Mouse (Mus musculus) heart, adult 9 months (tissue): ENCODE results near the gene Mlst8.
A peak's percentile ranks its signal among the peaks of the same experiment; 100 is the strongest.

Experiments
- DNase-seq, 2 experiments: peaks; one replicate each; pipeline ENCODE4 v3.0.0; 2022; ENCODE audit warnings: low spot score in 2 of 2

Gene Mlst8

GRCm38 (mm10) chr17:24489265-24490030, 10.6 kb upstream of the Mlst8 start:
- no peak for DNase-seq

- no peak for DNase-seq
Measured at GRCm38 (mm10) chr17:24488662-24489264, 9.9 kb upstream of the Mlst8 start.

DNA sequence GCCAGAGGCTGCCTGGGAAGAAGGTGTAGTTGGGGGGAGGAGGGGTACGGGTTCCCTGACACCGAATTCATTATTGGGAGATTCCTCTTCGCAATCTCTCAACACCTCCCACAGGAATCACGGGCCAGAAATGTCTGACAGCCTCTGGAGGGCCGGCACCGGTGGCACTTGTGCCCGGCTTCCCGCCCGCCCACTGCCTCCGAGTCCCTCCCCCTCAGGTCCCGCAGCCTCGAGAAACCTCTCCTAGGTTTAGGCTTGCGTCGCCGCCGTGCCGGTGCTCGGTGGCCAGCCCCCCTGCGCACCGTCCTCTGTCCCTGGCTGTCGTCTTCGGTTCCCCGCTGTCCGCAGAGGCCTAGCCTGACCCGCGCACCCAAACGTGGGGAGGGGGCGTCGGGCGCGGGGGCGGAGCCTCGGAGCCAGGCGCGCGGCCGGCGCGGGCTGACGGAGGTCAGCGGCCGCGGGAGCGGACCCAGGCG, 9.3 kb upstream of the Mlst8 start, which contains the start of gene Caskin1:
TSS of gene Caskin1 (plus strand) at position 416 of the 476 bp plus-strand sequence.
- no peak for DNase-seq

DNA sequence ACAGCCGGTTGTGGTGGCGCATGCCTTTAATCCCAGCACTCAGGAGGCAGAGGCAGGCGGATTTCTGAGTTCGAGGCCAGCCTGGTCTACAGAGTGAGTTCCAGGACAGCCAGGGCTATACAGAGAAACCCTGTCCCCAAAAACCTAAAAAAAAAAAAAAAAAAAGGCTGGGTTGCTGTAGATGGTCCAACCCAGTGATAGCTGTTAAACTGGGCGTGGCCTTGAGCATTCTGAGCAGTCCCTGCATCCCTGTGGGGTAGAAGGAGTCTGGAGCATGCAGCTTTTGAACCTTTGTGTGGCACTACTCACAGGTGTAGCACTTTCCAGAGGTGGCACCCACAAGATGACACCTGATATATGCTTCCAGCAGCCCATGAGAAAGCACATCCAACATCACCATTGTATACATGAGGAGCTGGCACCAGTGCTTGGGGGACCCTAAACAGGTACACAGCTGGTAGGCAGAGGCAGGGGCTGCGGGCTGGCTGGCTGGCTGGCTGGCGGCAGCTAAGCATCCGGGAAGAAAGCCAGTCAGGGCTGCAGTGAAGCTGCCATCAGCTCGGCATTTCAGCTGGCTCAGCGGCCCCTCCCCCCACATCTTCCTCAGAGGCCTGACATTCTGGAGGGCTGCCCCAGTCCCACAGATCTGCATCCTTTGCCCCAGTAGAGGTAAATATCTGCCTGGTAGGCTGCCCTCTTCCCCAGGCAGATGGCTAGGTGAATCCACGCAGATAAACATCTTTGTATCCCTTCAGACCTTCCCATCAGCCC, 6.4 kb upstream of the Mlst8 start:
- no peak for DNase-seq

DNA sequence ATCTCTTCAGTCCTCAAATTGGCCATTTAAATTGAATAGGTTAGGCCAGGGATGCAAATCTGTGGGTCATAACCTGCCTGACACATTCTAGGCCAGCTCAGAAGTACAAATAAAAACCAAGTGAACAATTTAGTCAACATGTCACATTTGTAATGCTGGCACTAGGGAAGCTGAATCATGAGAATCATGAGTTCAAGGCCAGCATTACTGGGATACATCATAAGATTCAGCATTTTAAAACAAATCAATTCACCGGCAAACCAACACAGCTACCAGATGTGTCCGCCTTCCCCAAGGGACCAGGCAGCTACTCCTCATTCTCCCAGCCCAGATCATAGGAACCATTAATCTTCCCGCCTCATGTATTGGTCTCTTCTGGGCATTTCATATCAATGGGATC, 4.6 kb upstream of the Mlst8 start:
- no peak for DNase-seq

DNA sequence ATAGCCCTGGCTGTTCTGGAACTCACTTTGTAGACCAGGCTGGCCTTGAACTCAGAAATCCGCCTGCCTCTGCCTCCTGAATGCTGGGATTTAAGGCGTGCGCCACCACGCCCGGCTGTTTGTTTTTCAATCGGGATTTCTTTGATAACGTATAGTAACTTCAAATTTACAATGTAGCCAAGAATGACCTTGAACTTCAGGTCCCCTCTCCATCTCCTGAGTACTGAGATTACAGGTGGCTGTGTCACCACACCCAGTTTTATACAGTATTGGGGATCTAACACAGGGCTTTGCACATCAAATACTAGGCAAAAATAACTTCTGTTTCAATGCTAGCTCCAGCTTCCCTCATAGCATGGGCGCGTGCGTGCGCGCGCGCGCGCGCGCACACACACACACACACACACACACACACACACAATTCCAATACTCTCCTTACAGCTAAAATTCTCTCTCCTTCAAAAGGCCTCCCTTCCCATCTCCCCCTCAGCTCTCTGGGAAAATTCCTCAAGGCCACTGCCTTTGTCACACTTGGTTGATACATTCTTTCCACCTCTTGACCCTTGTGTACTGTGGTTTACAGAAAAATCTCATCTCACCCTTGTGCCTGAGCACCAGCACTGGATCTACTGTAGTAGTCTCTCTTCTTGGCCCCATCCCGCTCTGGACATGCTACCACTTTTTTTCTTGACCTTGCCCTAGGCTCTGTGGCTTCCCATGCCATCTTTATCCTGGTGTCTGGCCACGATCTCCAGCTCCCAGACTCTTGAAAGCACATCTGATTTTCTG, 2.3 kb upstream of the Mlst8 start:
- no peak for DNase-seq

GRCm38 (mm10) chr17:24480201-24480826, 1.4 kb upstream of the Mlst8 start:
- no peak for DNase-seq

- DNase-seq, result no peak
Measured at GRCm38 (mm10) chr17:24479431-24479830, 553 bp upstream of the Mlst8 start.

DNA sequence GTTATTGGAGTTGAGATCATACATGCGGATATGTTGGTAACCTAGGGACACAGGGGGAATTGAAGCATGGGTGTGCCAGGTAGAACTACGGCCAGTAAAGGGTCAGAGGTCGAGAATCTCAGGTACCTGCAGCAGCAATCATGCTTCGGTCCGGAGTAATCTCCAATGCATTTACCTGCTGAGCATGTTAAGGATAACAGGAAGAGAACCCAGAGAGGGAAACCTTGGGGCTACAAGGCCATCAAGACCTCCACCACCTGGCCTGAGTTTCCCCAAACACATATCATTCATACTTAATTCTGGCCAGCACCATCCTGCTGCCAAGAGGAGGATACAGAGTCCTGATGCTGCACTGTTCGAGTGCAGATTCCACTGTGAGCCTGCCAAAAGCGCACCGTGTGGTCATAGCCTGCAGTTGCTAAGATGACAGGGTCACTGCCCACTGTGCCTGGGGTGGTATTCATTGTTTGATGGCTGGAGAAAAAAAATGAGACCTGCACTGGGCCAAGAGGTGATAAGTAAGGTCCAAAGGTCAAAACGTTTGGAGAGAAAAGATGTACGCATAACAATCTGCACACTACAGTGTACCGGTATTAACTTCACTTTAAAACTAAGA, 785 bp downstream of the Mlst8 start:
- DNase-seq, result no peak

GRCm38 (mm10) chr17:24477053-24477984, 1.6 kb downstream of the Mlst8 start:
- no peak for DNase-seq

DNA sequence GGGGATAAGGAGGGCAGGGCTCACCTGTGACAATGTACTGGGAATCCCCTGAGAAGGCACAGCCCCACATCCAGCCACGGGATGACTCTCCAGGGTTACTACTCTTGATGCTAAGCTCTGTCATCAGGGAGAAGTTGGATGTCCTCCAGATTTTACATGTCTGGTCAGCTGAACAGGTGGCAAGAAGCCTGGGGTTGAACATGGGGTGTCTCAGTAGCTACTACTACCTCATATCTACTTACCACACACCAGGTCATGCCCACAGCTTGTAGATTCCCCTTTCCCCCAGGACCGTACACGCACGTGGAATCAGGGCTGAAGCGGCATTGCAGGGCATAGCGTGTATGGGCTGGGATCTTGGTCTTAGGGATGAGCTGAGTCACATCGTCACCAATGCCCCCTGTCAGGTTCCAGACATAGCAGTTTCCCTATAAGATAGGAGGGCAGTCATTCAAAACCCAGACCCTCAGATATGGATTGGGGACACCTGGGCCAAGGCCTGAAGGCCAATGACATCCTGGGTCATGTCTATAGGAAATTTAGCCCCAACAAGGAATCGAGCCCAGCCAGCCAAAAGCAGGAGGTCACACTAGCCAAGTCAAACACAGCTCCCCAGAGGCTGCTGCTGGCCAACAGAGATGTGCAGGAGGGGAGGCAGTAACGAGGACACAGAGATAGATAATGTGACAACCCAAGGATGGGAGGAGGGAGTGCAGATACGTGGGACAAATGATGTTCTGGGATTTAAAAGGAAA, 2.7 kb downstream of the Mlst8 start:
- DNase-seq, result no peak

- DNase-seq, result no peak
Measured at GRCm38 (mm10) chr17:24475586-24475985, 3.3 kb downstream of the Mlst8 start.

GRCm38 (mm10) chr17:24474557-24474956, 4.3 kb downstream of the Mlst8 start:
- DNase-seq, result no peak

DNA sequence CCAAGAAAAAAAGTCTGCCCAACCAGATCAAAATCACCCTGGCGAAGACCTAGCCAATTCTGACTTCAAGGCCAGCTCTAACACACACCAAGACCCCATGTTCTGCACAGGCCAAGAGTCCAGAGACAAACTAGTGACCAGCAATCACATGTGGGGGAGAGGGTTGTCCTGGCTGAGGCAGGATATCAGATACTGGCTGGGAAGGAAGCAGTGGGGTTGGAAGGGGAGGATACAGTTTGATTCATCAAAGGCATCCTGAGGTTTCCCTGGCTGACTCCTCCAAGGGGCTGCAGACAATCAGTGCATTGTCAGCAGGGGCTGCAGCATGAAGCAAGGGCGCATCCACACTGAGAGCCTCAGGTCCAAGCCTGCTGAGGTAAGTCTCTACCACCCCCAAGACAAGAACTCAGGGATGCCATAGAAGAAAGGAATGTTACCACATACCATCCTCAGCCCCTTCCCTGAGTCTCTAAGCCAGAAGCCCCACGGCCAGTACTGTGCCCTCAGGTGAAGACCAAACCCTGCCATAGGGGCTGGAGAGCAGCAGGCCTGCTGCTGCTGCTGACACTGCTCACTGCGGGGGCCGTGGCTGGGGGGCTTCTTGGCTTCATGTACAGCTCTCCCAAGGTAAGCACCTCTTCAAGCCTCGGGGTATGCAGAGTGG, 5.1 kb downstream of the Mlst8 start, which contains the start of gene Bricd5:
TSS of gene Bricd5 (plus strand) at position 273 of the 664 bp plus-strand sequence.
- no peak for DNase-seq

- DNase-seq, result peak; percentile 44 to 53
Measured at GRCm38 (mm10) chr17:24472512-24472911, 6.4 kb downstream of the Mlst8 start.

- DNase-seq, result peak in 1 of 2 experiments; percentile 34
Measured at GRCm38 (mm10) chr17:24470701-24471527, 8.0 kb downstream of the Mlst8 start.

GRCm38 (mm10) chr17:24469910-24470602, 8.8 kb downstream of the Mlst8 start, which contains the start of the genes E4f1 and Pgp:
Gene E4f1, minus strand, starts transcription at chr17:24470313.
Gene Pgp, plus strand, starts transcription at chr17:24470392.
- DNase-seq, result peak; percentile 99
